Mouse (Mus musculus): ENCODE results near the gene Gclc. TPM values are rescaled to one million over a fixed set of nuclear protein-coding genes. Genes with fewer than 3 reads are reported as not detected.
A peak's percentile ranks its signal among the peaks of the same experiment; 100 is the strongest.
"Not testable (repeated sequence)": the region's sequence is repeated elsewhere in the genome, so short reads cannot be mapped to it uniquely, and the experiment has no call there.

Gclc gene
- total RNA-seq, 2 experiments from 2014 or later: 44.9 TPM

GRCm38 (mm10) chr9:77748292-77748691 is 6.0 kb upstream of the Gclc start:
- DNase-seq: not testable (repeated sequence)

- DNase-seq: peak; percentile 96
Measured at GRCm38 (mm10) chr9:77750133-77751060, 3.9 kb upstream of the Gclc start.

GRCm38 (mm10) chr9:77751091-77751521 is 3.2 kb upstream of the Gclc start:
- DNase-seq: no peak

- DNase-seq: peak in 1 of 2 experiments; percentile 62
Measured at GRCm38 (mm10) chr9:77754728-77755402, 530 bp downstream of the Gclc start.

GRCm38 (mm10) chr9:77755403-77755784 is 1.1 kb downstream of the Gclc start:
- DNase-seq: no peak

GRCm38 (mm10) chr9:77756076-77756475 is 1.7 kb downstream of the Gclc start:
- no peak for DNase-seq

- DNase-seq: no peak
Measured at GRCm38 (mm10) chr9:77757331-77757730, 3.0 kb downstream of the Gclc start.

- no peak for DNase-seq
Measured at GRCm38 (mm10) chr9:77758481-77758880, 4.1 kb downstream of the Gclc start.

GRCm38 (mm10) chr9:77759111-77759510 is 4.8 kb downstream of the Gclc start:
- DNase-seq: no peak

GRCm38 (mm10) chr9:77759756-77760155 is 5.4 kb downstream of the Gclc start:
- no peak for DNase-seq

GRCm38 (mm10) chr9:77766218-77766617 is 11.9 kb downstream of the Gclc start:
- no peak for DNase-seq

GRCm38 (mm10) chr9:77766767-77767166 is 12.4 kb downstream of the Gclc start:
- no peak for DNase-seq

- DNase-seq: no peak
Measured at GRCm38 (mm10) chr9:77770909-77771308, 16.6 kb downstream of the Gclc start.

GRCm38 (mm10) chr9:77771330-77771729 is 17.0 kb downstream of the Gclc start:
- no peak for DNase-seq

- no peak for DNase-seq
Measured at GRCm38 (mm10) chr9:77771765-77772383, 17.5 kb downstream of the Gclc start.

- no peak for DNase-seq
Measured at GRCm38 (mm10) chr9:77776720-77777515, 22.6 kb downstream of the Gclc start.

- no peak for DNase-seq
Measured at GRCm38 (mm10) chr9:77777622-77778021, 23.3 kb downstream of the Gclc start.

GRCm38 (mm10) chr9:77779711-77780110 is 25.4 kb downstream of the Gclc start:
- no peak for DNase-seq

- no peak for DNase-seq
Measured at GRCm38 (mm10) chr9:77781453-77782163, 27.3 kb downstream of the Gclc start.

- DNase-seq: no peak
Measured at GRCm38 (mm10) chr9:77782201-77782600, 27.9 kb downstream of the Gclc start.

- no peak for DNase-seq
Measured at GRCm38 (mm10) chr9:77783006-77783405, 28.7 kb downstream of the Gclc start.

GRCm38 (mm10) chr9:77785466-77785865 is 31.1 kb downstream of the Gclc start:
- no peak for DNase-seq

Measured in layer of hippocampus, postnatal 36 days (tissue).